Mouse (Mus musculus) midbrain, embryonic 10.5 days (tissue): ENCODE measurements around the gene Skor1. TPM values are rescaled to one million over a fixed set of nuclear protein-coding genes. Genes with fewer than 3 reads are reported as not detected.

Source experiments
- DNase-seq: peaks from one replicate; pipeline ENCODE4 v3.0.0-alpha.2; 2017; ENCODE audit warnings: low spot score
- H3K27ac ChIP-seq: fragments of 300-500 bp; sonication (generic); replicated peaks from 2 replicates; pipeline ENCODE4 v1.5.1; 2016; ENCODE audit warnings: mild to moderate bottlenecking
- H3K27me3 ChIP-seq: fragments of 300-500 bp; sonication (generic); 2 replicates; pipeline ENCODE4 v1.6.1; 2016; ENCODE audit warnings: low read depth, mild to moderate bottlenecking; ENCODE audit not compliant: poor library complexity, severe bottlenecking
- H3K36me3 ChIP-seq: fragments of 300-500 bp; sonication (generic); 2 replicates; pipeline ENCODE4 v1.6.1; 2016; ENCODE audit warnings: mild to moderate bottlenecking, moderate library complexity
- H3K4me1 ChIP-seq: fragments of 300-500 bp; sonication (generic); 2 replicates; pipeline ENCODE4 v1.6.1; 2016
- H3K4me3 ChIP-seq: fragments of 300-500 bp; sonication (generic); 2 replicates; pipeline ENCODE4 v1.5.1; 2016; ENCODE audit warnings: mild to moderate bottlenecking, moderate library complexity
- H3K9me3 ChIP-seq: fragments of 300-500 bp; sonication (generic); replicated peaks from 2 replicates; pipeline ENCODE4 v1.6.1; 2016; ENCODE audit warnings: mild to moderate bottlenecking
- WGBS: fragments of 180-500 bp; shearing (Covaris S2); methylation state at CpG from one replicate; pipeline ENCODE4 v1.1.7; 2016; 5-methylcytosine and 5-hydroxymethylcytosine counted together
- polyA plus RNA-seq: library from polyadenylated mRNA; unstranded; fragments of >200 nt; fragmentation: Nextera tagmentation; extraction: Ambion mirVana; gene quantifications from 2 replicates; pipeline ENCODE4 v1.2.1, GENCODE M21; 2016

The Skor1 gene
- polyA plus RNA-seq, 1 experiment from 2014 or later, result 0.12 TPM

DNA sequence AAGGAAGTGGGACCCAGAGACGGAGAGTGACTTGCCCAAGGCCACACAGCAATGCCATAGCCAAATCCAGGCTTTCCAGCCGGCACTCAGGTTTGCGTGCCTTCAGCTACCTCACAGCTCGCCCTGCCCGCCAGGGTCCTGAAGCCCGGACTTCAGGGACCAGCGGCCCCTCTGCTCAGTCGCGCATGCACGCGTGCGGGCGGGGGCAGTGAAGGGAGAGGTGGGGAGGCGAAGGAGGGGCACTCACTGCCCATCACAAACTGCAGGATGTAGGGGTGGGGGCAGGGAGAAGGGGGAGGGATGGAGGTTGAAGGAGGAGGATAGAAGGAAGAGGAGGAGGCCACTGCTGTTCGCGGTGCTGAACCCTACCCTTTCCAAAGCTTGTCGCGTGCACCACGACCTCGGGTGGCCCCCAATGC is 1.9 kb downstream of the Skor1 start:
- Histone ChIP-seq H3K27ac (no peak overlapping the region), H3K9me3 (no peaks in the 10 kb centered on the region), H3K4me1 (peaks cover 91% of the 10 kb centered on the region), H3K27me3 (peaks cover 100% of the 10 kb centered on the region), H3K4me3 (peak overlapping the region; percentile 32), H3K36me3 (no peaks in the 10 kb centered on the region)
- WGBS, result under 1% methylated on average over 20 of the region's 20 CpGs
- DNase-seq, result peak; percentile 53

DNA sequence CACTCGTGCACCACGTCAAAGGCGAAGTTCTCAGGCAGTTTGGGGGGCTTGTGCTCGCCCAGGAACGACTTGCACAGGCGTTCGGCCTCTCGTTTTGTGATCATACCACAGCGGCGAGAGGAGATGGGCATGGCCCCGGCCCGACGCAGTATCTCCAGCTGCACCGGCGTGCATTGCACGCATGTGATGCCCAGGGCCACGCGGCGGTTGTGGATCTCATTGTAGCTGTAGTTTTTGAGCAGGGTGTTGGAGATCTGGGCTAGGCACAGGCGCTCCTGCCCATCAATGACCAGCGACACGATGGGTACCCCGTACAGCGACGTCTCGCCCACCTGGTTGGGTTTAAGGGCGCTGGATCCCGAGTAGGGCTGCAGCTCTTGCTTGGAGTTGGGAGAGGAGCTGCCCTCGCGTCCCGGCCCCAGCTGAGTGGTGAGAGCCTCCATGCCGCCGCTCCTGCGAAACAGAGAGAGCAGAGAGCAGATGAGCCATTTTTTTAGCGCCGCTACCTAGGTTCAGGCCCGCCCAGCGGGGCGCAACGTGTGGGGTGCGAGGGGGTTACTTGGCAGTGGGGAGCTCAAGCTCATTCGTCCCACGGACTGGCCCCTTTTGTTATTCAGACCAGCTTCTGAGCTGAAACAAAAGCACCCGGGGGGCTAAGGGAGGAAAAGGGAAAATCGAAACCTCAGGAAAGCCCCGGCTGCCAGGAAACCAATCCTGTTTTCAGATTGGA is 2.5 kb downstream of the Skor1 start:
- WGBS, result under 1% methylated on average over 46 of the region's 46 CpGs
- no peaks in the 10 kb centered on the region for H3K9me3 ChIP-seq
- H3K36me3 ChIP-seq, result no peaks in the 10 kb centered on the region
- H3K4me3 ChIP-seq, result peak overlapping the region; percentile 32
- no peak overlapping the region for H3K27ac ChIP-seq
- DNase-seq, result peak; percentile 57
- H3K27me3 ChIP-seq, result peaks cover 100% of the 10 kb centered on the region
- peaks cover 90% of the 10 kb centered on the region for H3K4me1 ChIP-seq

GRCm38 (mm10) chr9:63145249-63146125 is 3.3 kb downstream of the Skor1 start:
- H3K36me3 ChIP-seq, result no peaks in the 10 kb centered on the region
- peak; percentile 61 for DNase-seq
- WGBS, result 1% methylated on average over 73 of the region's 73 CpGs
- H3K27me3 ChIP-seq, result peaks cover 100% of the 10 kb centered on the region
- peaks cover 83% of the 10 kb centered on the region for H3K4me1 ChIP-seq
- peak overlapping the region; percentile 32 for H3K4me3 ChIP-seq
- no peak overlapping the region for H3K27ac ChIP-seq
- no peaks in the 10 kb centered on the region for H3K9me3 ChIP-seq

DNA sequence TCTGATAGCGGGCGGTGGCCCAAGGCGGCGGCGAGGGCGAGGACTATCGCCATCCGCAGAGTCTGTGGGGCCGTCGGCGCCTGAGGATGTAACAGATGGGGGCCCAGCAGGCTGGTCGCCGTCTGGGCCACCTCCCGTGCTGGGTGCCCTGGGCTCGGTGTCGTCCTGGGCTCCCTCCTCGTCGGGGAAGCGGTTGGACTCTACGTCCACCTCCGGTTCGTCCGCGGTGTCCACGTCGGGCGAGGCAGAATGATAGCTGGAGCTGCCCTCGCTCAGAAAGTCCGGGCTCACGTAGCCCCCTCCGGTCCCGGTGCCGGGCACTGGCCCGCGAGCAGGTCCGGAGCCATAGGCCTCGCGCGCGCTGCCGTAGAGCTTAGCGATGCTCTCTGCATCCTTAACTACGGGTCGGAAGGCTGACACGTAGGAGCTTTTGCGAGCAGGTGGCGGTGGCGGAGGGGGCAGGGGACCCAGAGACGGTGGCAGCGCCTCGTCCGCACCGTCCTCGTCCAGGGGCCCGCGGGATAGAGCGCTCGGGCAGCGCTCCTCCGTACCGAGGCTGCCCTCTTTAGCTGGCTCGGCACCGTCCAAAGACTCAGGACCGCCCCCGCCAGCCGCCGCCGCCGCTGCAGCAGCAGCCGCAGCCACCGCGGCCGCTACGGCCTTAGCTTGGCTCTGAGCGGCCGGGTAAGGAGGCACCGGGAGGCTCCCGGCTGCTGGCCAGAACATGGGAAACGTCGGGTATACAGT is 4.1 kb downstream of the Skor1 start:
- Histone ChIP-seq H3K4me1 (peaks cover 79% of the 10 kb centered on the region), H3K36me3 (no peaks in the 10 kb centered on the region), H3K27ac (no peak overlapping the region), H3K27me3 (peaks cover 100% of the 10 kb centered on the region), H3K4me3 (peak overlapping the region; percentile 32), H3K9me3 (no peaks in the 10 kb centered on the region)
- WGBS, result 1% methylated on average over 80 of the region's 80 CpGs
- DNase-seq, result peak; percentile 52

DNA sequence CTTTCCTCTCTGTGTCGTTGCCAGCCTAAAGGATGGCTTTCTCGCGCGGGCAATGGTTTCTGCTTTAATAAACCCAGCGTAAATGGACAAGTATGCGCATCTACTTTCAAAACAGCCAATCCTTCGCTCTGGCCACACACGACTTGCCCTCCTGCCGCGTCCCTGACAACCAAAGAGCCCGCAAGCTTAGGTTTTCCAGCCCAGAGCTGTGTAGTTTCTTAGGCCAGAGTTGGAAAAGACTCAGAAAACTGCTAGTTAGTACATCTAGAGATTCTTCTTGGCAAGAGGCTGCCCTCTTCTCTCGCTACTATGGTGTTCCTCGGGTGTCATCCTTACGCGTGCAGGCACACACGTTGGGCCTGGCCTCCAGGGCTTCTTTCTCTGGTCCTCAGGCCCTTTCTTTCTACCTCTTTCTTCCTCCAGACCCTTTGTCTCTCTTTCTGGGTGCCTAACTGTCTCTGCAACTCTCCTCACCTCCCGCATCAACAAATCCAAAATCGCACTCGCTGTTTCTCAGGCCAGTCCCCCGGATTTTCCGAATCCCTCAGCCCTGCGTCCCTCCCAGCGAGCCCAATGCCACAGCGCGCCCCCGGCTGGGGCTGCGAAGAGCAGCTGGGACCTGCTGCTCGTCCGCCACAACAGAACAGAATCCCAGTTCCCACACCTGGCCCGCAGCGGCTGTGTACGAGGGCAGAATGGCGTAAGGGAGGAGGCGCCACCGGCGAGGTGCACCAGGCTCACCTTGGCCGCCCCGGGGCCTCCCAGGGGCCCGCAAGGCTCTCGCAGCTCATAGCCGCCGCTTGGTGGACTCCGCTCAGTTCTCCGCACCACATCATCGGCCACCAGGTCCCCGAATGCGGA is 4.9 kb downstream of the Skor1 start:
- H3K9me3 ChIP-seq, result no peaks in the 10 kb centered on the region
- peak overlapping the region; percentile 32 for H3K4me3 ChIP-seq
- WGBS, result under 1% methylated on average over 47 of the region's 47 CpGs
- DNase-seq, result peak; percentile 54
- H3K4me1 ChIP-seq, result peaks cover 72% of the 10 kb centered on the region
- H3K27me3 ChIP-seq, result peaks cover 100% of the 10 kb centered on the region
- H3K27ac ChIP-seq, result no peak overlapping the region
- no peaks in the 10 kb centered on the region for H3K36me3 ChIP-seq

GRCm38 (mm10) chr9:63143227-63143626 is 5.5 kb downstream of the Skor1 start:
- peak; percentile 46 for DNase-seq
- Histone ChIP-seq H3K4me3 (peak overlapping the region; percentile 32; the same call in 1 of the 2 replicates), H3K4me1 (peaks cover 72% of the 10 kb centered on the region), H3K27me3 (peaks cover 100% of the 10 kb centered on the region), H3K36me3 (no peaks in the 10 kb centered on the region), H3K27ac (no peak overlapping the region), H3K9me3 (no peaks in the 10 kb centered on the region)
- WGBS, result under 1% methylated on average over 25 of the region's 25 CpGs

DNA sequence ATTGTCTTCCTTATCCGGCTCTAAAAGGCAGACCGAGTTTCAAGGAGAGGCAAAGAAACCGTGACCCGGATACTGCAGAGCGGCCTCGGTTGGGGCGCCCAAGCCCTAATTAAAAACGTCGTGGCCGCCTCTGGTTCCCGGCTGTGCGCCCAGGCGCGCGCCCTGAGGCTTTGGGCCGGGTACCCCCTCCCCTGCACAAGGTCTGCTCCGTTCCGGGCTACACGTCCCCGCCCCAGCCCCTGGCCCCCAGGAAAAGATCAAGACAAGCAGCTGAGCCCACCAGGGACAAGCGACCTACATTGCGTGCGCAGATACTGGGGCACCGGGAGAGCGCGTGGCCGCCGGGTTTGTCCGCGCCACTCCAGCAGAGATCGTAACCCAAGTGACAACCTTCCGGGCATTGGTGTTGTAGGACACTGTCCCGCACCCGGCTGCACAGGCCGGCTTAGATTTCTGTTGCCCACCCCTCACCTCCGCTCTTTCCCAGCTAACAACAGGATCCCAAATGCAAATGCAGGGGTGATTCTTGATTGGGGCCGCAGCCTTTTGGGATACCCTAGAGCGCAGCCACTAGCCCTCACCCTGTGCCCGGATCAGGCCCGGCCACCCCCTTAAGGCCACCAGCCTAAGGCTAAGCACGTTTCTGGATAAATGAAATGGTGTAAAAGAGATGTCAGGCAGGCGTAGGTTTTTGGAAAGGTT is 6.3 kb downstream of the Skor1 start:
- no peaks in the 10 kb centered on the region for H3K9me3 ChIP-seq
- H3K36me3 ChIP-seq, result no peaks in the 10 kb centered on the region
- peak overlapping the region; percentile 35 for H3K4me3 ChIP-seq
- H3K27me3 ChIP-seq, result peaks cover 100% of the 10 kb centered on the region
- peak; percentile 50 for DNase-seq
- no peak overlapping the region for H3K27ac ChIP-seq
- WGBS, result under 1% methylated on average over 42 of the region's 42 CpGs
- H3K4me1 ChIP-seq, result peaks cover 70% of the 10 kb centered on the region

DNA sequence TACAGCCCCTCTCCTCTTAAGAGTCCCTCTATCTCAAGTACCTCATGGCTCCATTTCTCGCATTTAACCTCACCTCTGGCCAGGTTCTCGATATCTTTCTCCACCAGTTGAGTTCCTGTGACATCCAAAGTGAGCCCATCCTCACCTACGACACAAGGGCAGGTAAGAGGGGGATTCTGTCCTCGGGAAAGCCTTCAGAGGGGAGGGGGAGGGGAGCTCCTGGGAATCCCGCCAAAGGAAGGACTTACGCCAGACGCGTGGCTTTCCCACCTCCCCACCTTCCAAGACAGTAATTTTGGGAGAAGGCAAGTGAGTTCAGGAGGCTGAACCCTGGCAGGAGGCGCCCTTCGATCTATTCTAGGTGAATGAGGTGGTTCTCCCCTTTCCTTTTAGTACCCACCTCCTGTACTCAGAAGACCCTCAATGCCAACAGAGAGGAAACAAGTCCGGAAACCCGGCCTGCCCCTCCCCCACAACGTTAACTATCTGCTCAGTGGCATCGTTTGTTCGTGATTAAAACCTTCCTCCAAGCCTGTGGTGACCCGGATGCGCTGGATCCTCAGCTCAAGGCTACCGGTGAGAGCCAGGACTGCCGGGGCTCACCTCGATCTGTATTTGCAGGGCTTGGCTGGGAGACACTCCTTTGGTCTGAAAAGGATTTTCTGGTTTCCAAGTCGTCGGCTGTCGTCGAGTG is 7.0 kb downstream of the Skor1 start:
- peaks cover 100% of the 10 kb centered on the region for H3K27me3 ChIP-seq
- peak; percentile 34 for DNase-seq
- H3K27ac ChIP-seq, result no peak overlapping the region
- peaks cover 70% of the 10 kb centered on the region for H3K4me1 ChIP-seq
- 2% methylated on average over 24 of the region's 24 CpGs for WGBS
- H3K36me3 ChIP-seq, result no peaks in the 10 kb centered on the region
- H3K4me3 ChIP-seq, result peak overlapping the region; percentile 35
- no peaks in the 10 kb centered on the region for H3K9me3 ChIP-seq

- H3K36me3 ChIP-seq, result no peaks in the 10 kb centered on the region
- H3K4me3 ChIP-seq, result no peak overlapping the region
- H3K9me3 ChIP-seq, result no peaks in the 10 kb centered on the region
- peaks cover 66% of the 10 kb centered on the region for H3K4me1 ChIP-seq
- 2% methylated on average over 9 of the region's 9 CpGs for WGBS
- H3K27ac ChIP-seq, result no peak overlapping the region
- H3K27me3 ChIP-seq, result peaks cover 100% of the 10 kb centered on the region
- DNase-seq, result peak; percentile 33
Measured at GRCm38 (mm10) chr9:63140211-63140610, 8.6 kb downstream of the Skor1 start.

GRCm38 (mm10) chr9:63139661-63140060 is 9.1 kb downstream of the Skor1 start:
- H3K27me3 ChIP-seq, result peaks cover 100% of the 10 kb centered on the region
- no peak overlapping the region for H3K4me3 ChIP-seq
- peaks cover 61% of the 10 kb centered on the region for H3K4me1 ChIP-seq
- H3K9me3 ChIP-seq, result no peaks in the 10 kb centered on the region
- WGBS, result 3% methylated on average over 17 of the region's 17 CpGs
- H3K36me3 ChIP-seq, result no peaks in the 10 kb centered on the region
- H3K27ac ChIP-seq, result no peak overlapping the region
- DNase-seq, result no peak

GRCm38 (mm10) chr9:63138481-63138967 is 10.2 kb downstream of the Skor1 start:
- no peaks in the 10 kb centered on the region for H3K36me3 ChIP-seq
- WGBS, result under 1% methylated on average over 31 of the region's 31 CpGs
- no peaks in the 10 kb centered on the region for H3K9me3 ChIP-seq
- H3K4me3 ChIP-seq, result peak overlapping the region; percentile 44
- H3K27ac ChIP-seq, result no peak overlapping the region
- peaks cover 57% of the 10 kb centered on the region for H3K4me1 ChIP-seq
- H3K27me3 ChIP-seq, result peaks cover 100% of the 10 kb centered on the region
- peak; percentile 64 for DNase-seq
